In the genomic region with DNA sequence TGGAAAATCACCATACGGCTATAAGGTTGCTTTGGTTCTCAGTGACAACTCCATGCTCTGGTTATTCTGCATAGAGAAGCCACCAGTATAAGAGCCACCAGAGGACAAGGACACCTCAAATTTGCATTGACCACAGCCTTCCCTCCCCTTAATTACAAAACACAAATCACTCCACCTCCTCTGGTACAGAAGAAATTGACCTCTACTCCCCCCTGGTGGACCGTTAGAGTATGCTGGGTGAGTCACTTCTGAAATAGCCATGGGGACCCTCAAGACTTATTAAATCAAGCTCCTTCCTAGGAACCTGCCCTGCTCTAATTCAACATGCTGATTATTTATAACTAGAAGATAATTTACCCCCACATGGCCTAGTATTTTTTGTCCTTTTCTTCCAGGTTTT, we compare ENCODE assay signal across 9 mouse cellular contexts.
DNase-seq lines count a peak whose midpoint lies in the region; ATAC-seq and TF ChIP-seq lines count a peak whose summit lies in the region.
"Had no signal": no experiment of that assay in that cellular context is flagged by ENCODE, and none has a peak within 500 bp of the region (broad histone marks: within the 10 kb centered on the region; RNA-seq: fewer than 3 reads in every experiment).

No protein-coding gene starts in this region.

- H3K4me2 ChIP-seq in forebrain, embryonic 14.5 days (ENCODE audit: low read length) = no peak overlapping the region
- H3K4me2 ChIP-seq: liver, embryonic 13.5 days had no signal

- no peak overlapping the region for H3K9ac ChIP-seq in ES-E14 (ENCODE audit: insufficient read depth, low read depth, low read length, poor library complexity, severe bottlenecking)
- no peak overlapping the region for H3K9ac ChIP-seq in forebrain, embryonic 14.5 days (ENCODE audit: low read length)
- H3K9ac ChIP-seq: liver, embryonic 13.5 days had no signal

- in situ Hi-C loops in ES-E14 (cut with MboI; ENCODE audit: low sequenced_read_pairs in 2 of 2, unreplicated experiment in 2 of 2) = no loop called here

- H3K4me3 ChIP-seq in layer of hippocampus, adult 2 months = no peak overlapping the region
- no peak overlapping the region for H3K4me3 ChIP-seq in ES-E14 (ENCODE audit: insufficient read depth in 1 of 2, low read depth in 1 of 2, low read length in 2 of 2, poor library complexity in 1 of 2, severe bottlenecking in 1 of 2)
- H3K4me3 ChIP-seq in forebrain, embryonic 14.5 days (ENCODE audit: low read depth, low read length) = no peak overlapping the region
- H3K4me3 ChIP-seq: liver, embryonic 13.5 days had no signal

- no peaks in the 10 kb centered on the region for H3K4me1 ChIP-seq in ES-E14 (ENCODE audit: control insufficient read depth in 2 of 2, insufficient read depth in 2 of 2, low read length in 2 of 2, poor library complexity in 1 of 2)
- peaks cover 20% of the 10 kb centered on the region for H3K4me1 ChIP-seq in forebrain, embryonic 14.5 days (ENCODE audit: control insufficient read depth, insufficient read depth, low read length)
- H3K4me1 ChIP-seq: liver, embryonic 13.5 days had no signal

- H3K36me3 ChIP-seq in ES-E14 (ENCODE audit: control insufficient read depth, insufficient read depth, low read length, poor library complexity, severe bottlenecking) = no peaks in the 10 kb centered on the region
- H3K36me3 ChIP-seq in forebrain, embryonic 14.5 days (ENCODE audit: control insufficient read depth, insufficient read depth, low read length) = no peaks in the 10 kb centered on the region
- H3K36me3 ChIP-seq: liver, embryonic 13.5 days had no signal

- peak; percentile 77 for TF ChIP-seq CTCF in layer of hippocampus, adult 2 months (conservative IDR thresholded peaks at IDR 0.05)

- H3K27ac ChIP-seq in layer of hippocampus, adult 2 months = no peak overlapping the region
- H3K27ac ChIP-seq in ES-E14 (ENCODE audit: insufficient read depth, low read depth, low read length, poor library complexity, severe bottlenecking) = no peak overlapping the region
- no peak overlapping the region for H3K27ac ChIP-seq in forebrain, embryonic 14.5 days (ENCODE audit: low read depth, low read length)
- H3K27ac ChIP-seq: liver, embryonic 13.5 days had no signal

- peak; percentile 25 for DNase-seq in adrenal gland, adult 2 months
- DNase-seq in adrenal gland, postnatal 4 days (ENCODE audit: low spot score in 2 of 2) = no peak
- no peak for DNase-seq in layer of hippocampus, adult 2 months (ENCODE audit: low spot score in 2 of 2)
- DNase-seq in layer of hippocampus, adult 11-12 months (ENCODE audit: low spot score) = no peak
- DNase-seq in ES-E14 (ENCODE audit: low read depth, low spot score) = peak; percentile 27
- DNase-seq in forebrain, embryonic 14.5 days (ENCODE audit: low spot score) = peak; percentile 68
- no peak for DNase-seq in natural killer cell, adult 2 months (ENCODE audit: low spot score in 2 of 2)
- DNase-seq in right cerebral cortex, postnatal 25 days = no peak
- DNase-seq: liver, embryonic 13.5 days had no signal

- WGBS in forebrain, embryonic 14.5 days = 51% methylated on average over 2 of the region's 2 CpGs

- no peaks in the 10 kb centered on the region for H3K27me3 ChIP-seq in forebrain, embryonic 14.5 days (replicated peaks; ENCODE audit: control insufficient read depth, insufficient read depth, low read length)
- H3K27me3 ChIP-seq: liver, embryonic 13.5 days had no signal

- no peaks in the 10 kb centered on the region for H3K9me3 ChIP-seq in ES-E14 (ENCODE audit: control insufficient read depth, insufficient read depth, low read depth, low read length)
- H3K9me3 ChIP-seq in forebrain, embryonic 14.5 days (replicated peaks; ENCODE audit: control insufficient read depth, low read length) = no peaks in the 10 kb centered on the region
- H3K9me3 ChIP-seq: liver, embryonic 13.5 days had no signal

- ATAC-seq in forebrain, embryonic 14.5 days = 0 out of 2 replicates have a peak, but pooled peaks have one; percentile 11

TF ChIP-seq in ES-E14, 5 proteins besides CTCF, POLR2A, EP300 and RAD21:
- TF ChIP-seq CHD2 (IDR thresholded peaks at IDR 0.05; ENCODE audit: low read depth, low read length) (no peak), HCFC1 (IDR thresholded peaks at IDR 0.05; ENCODE audit: borderline replicate concordance, insufficient read depth, low read length) (no peak), ZNF384 (IDR thresholded peaks at IDR 0.05; ENCODE audit: low read depth, low read length) (no peak), MAFK (IDR thresholded peaks at IDR 0.05; ENCODE audit: insufficient read depth, low read depth, low read length) (no peak), ZC3H11A (IDR thresholded peaks at IDR 0.05; ENCODE audit: borderline replicate concordance, low read depth, low read length) (no peak)

Comparison
In these comparisons a context has a peak if more than half of its experiments do, and no peak if none do; other contexts are left out.
1. DNase-seq: peak in adrenal gland, adult 2 months (single experiment), ES-E14 (single experiment) and forebrain, embryonic 14.5 days (single experiment); none in adrenal gland, postnatal 4 days (0 of 2), layer of hippocampus, adult 2 months (0 of 2), layer of hippocampus, adult 11-12 months (single experiment), natural killer cell, adult 2 months (0 of 2) and right cerebral cortex, postnatal 25 days (single experiment).